9 mouse cellular contexts compared by ENCODE assay signal in genomic region chr11:106374559-106374958, GRCm38 (mm10). TPM values are rescaled to one million over a fixed set of nuclear protein-coding genes. Genes with fewer than 3 reads are reported as not detected.
DNase-seq lines count a peak whose midpoint lies in the region; ATAC-seq lines count a peak whose summit lies in the region.
"Had no signal": no experiment of that assay in that cellular context is flagged by ENCODE, and none has a peak within 500 bp of the region (broad histone marks: within the 10 kb centered on the region; RNA-seq: fewer than 3 reads in every experiment).

No protein-coding gene starts in this region.

- H3K9me3 ChIP-seq in kidney, embryonic 16.5 days (ENCODE audit: low read length): no peaks in the 10 kb centered on the region
- no peaks in the 10 kb centered on the region for H3K9me3 ChIP-seq in embryonic facial prominence, embryonic 15.5 days (replicated peaks)
- no peaks in the 10 kb centered on the region for H3K9me3 ChIP-seq in limb, embryonic 12.5 days
- H3K9me3 ChIP-seq: hindbrain, embryonic 15.5 days had no signal

- H3K27ac ChIP-seq in kidney, embryonic 16.5 days (ENCODE audit: low read length): peak overlapping the region; percentile 43
- peak overlapping the region; percentile 17; the same call in 1 of the 2 replicates for H3K27ac ChIP-seq in embryonic facial prominence, embryonic 15.5 days (replicated peaks)
- H3K27ac ChIP-seq in limb, embryonic 12.5 days: peak overlapping the region; percentile 41; the same call in 1 of the 2 replicates
- H3K27ac ChIP-seq: hindbrain, embryonic 15.5 days; liver, embryonic 14.5 days had no signal

- peaks cover 12% of the 10 kb centered on the region for H3K4me1 ChIP-seq in kidney, embryonic 16.5 days (ENCODE audit: insufficient read depth, low read length)
- peaks cover 15% of the 10 kb centered on the region for H3K4me1 ChIP-seq in embryonic facial prominence, embryonic 15.5 days
- peaks cover 14% of the 10 kb centered on the region; the same call in 1 of the 2 replicates for H3K4me1 ChIP-seq in limb, embryonic 12.5 days (replicated peaks)
- H3K4me1 ChIP-seq: hindbrain, embryonic 15.5 days had no signal

- ATAC-seq in kidney, embryonic 16.5 days (ENCODE audit: low FRiP score, low TSS enrichment): peak; percentile 62
- ATAC-seq in embryonic facial prominence, embryonic 15.5 days (ENCODE audit: insufficient number of reproducible peaks, low FRiP score, low TSS enrichment, low read depth): 0 out of 2 replicates have a peak, but pooled peaks have one; percentile 16
- ATAC-seq in limb, embryonic 12.5 days (ENCODE audit: insufficient number of reproducible peaks, insufficient read depth, low FRiP score, low TSS enrichment, low read depth): no peak

- 30% methylated on average over 9 of the region's 9 CpGs for WGBS in kidney, embryonic 16.5 days
- 31% methylated on average over 9 of the region's 9 CpGs for WGBS in embryonic facial prominence, embryonic 15.5 days
- WGBS in limb, embryonic 12.5 days: 53% methylated on average over 9 of the region's 9 CpGs

- H3K4me2 ChIP-seq in kidney, embryonic 16.5 days (replicated peaks; ENCODE audit: low read depth, low read length): no peak overlapping the region
- H3K4me2 ChIP-seq in embryonic facial prominence, embryonic 15.5 days (replicated peaks): no peak overlapping the region
- H3K4me2 ChIP-seq in limb, embryonic 12.5 days: no peak overlapping the region
- H3K4me2 ChIP-seq: hindbrain, embryonic 15.5 days had no signal

- no peaks in the 10 kb centered on the region for H3K27me3 ChIP-seq in kidney, embryonic 16.5 days (ENCODE audit: insufficient read depth, low read length)
- H3K27me3 ChIP-seq in embryonic facial prominence, embryonic 15.5 days: no peaks in the 10 kb centered on the region
- H3K27me3 ChIP-seq in limb, embryonic 12.5 days: 0 out of 2 replicates have a peak, but pooled peaks cover 3% of the 10 kb centered on the region
- H3K27me3 ChIP-seq: hindbrain, embryonic 15.5 days had no signal

- H3K9ac ChIP-seq in kidney, embryonic 16.5 days (replicated peaks; ENCODE audit: low read length): no peak overlapping the region; the same call in 1 of the 2 replicates
- no peak overlapping the region for H3K9ac ChIP-seq in embryonic facial prominence, embryonic 15.5 days
- no peak overlapping the region for H3K9ac ChIP-seq in limb, embryonic 12.5 days (replicated peaks)
- H3K9ac ChIP-seq: hindbrain, embryonic 15.5 days; liver, embryonic 14.5 days had no signal

- no peak for DNase-seq in kidney, postnatal 36 days
- DNase-seq in thymus, postnatal 10 days (ENCODE audit: low spot score in 2 of 2): peak; percentile 81 to 89
- DNase-seq in MN1 (ENCODE audit: low spot score): no peak
- DNase-seq in left cerebral cortex, adult 11 months (ENCODE audit: low spot score): no peak

- no peaks in the 10 kb centered on the region for H3K36me3 ChIP-seq in kidney, embryonic 16.5 days (ENCODE audit: insufficient read depth, low read length)
- H3K36me3 ChIP-seq in embryonic facial prominence, embryonic 15.5 days: no peaks in the 10 kb centered on the region
- no peaks in the 10 kb centered on the region for H3K36me3 ChIP-seq in limb, embryonic 12.5 days
- H3K36me3 ChIP-seq: hindbrain, embryonic 15.5 days had no signal

- no peak overlapping the region for H3K4me3 ChIP-seq in kidney, embryonic 16.5 days (ENCODE audit: low read length)
- no peak overlapping the region for H3K4me3 ChIP-seq in embryonic facial prominence, embryonic 15.5 days (replicated peaks)
- H3K4me3 ChIP-seq in limb, embryonic 12.5 days (replicated peaks): no peak overlapping the region
- H3K4me3 ChIP-seq: hindbrain, embryonic 15.5 days had no signal

RNA-seq across cellular contexts. Expression of gene Prr29, which starts 9.3 kb away (rescaled TPM):
- 0.36 and 0.39 TPM in 2 replicates for polyA plus RNA-seq in kidney, embryonic 16.5 days (2015; fragmentation: Nextera tagmentation; extraction: Ambion mirVana)
- 2.9 and 4.7 TPM in 2 replicates for polyA plus RNA-seq in embryonic facial prominence, embryonic 15.5 days (2015; fragmentation: Nextera tagmentation; extraction: Ambion mirVana)
- polyA plus RNA-seq in limb, embryonic 12.5 days (2016; fragmentation: Nextera tagmentation; extraction: Ambion mirVana): not detected in 2 replicates
- polyA plus RNA-seq: hindbrain, embryonic 15.5 days; liver, embryonic 14.5 days had no signal

RNA-seq across cellular contexts. Expression of gene Icam2, which starts 13.3 kb away (rescaled TPM):
- 87.8 and 95.9 TPM in 2 replicates for polyA plus RNA-seq in kidney, embryonic 16.5 days (2015; fragmentation: Nextera tagmentation; extraction: Ambion mirVana)
- 39.4 and 43.2 TPM in 2 replicates for polyA plus RNA-seq in embryonic facial prominence, embryonic 15.5 days (2015; fragmentation: Nextera tagmentation; extraction: Ambion mirVana)
- 17.8 and 27.9 TPM in 2 replicates for polyA plus RNA-seq in limb, embryonic 12.5 days (2016; fragmentation: Nextera tagmentation; extraction: Ambion mirVana)

RNA-seq across cellular contexts. Expression of gene Scn4a, which starts 21.5 kb away (rescaled TPM):
- polyA plus RNA-seq in kidney, embryonic 16.5 days (2015; fragmentation: Nextera tagmentation; extraction: Ambion mirVana): 0.41 and 0.47 TPM in 2 replicates
- polyA plus RNA-seq in embryonic facial prominence, embryonic 15.5 days (2015; fragmentation: Nextera tagmentation; extraction: Ambion mirVana): 0.59 and 0.68 TPM in 2 replicates
- 0.25 and 0.51 TPM in 2 replicates for polyA plus RNA-seq in limb, embryonic 12.5 days (2016; fragmentation: Nextera tagmentation; extraction: Ambion mirVana)
- polyA plus RNA-seq: hindbrain, embryonic 15.5 days had no signal

RNA-seq across cellular contexts. Expression of gene Cd79b, which starts 60.0 kb away (rescaled TPM):
- 6.9 and 7.2 TPM in 2 replicates for polyA plus RNA-seq in kidney, embryonic 16.5 days (2015; fragmentation: Nextera tagmentation; extraction: Ambion mirVana)
- 2.3 and 3.4 TPM in 2 replicates for polyA plus RNA-seq in embryonic facial prominence, embryonic 15.5 days (2015; fragmentation: Nextera tagmentation; extraction: Ambion mirVana)
- 1.3 and 1.8 TPM in 2 replicates for polyA plus RNA-seq in limb, embryonic 12.5 days (2016; fragmentation: Nextera tagmentation; extraction: Ambion mirVana)

Comparison
In these comparisons a context has a peak if more than half of its experiments do, and no peak if none do; other contexts are left out.
1. DNase-seq: peak in thymus, postnatal 10 days (2 of 2); none in kidney, postnatal 36 days (0 of 2), MN1 (single experiment) and left cerebral cortex, adult 11 months (single experiment).
2. Peak in every context shown above with its lines, with median percentiles within 50 percentile points of each other: H3K27ac ChIP-seq.